Mouse (Mus musculus) thymus, adult 18-20 months (tissue): ENCODE results near the gene Try4.
"Not testable (repeated sequence)": the region's sequence is repeated elsewhere in the genome, so short reads cannot be mapped to it uniquely, and the experiment has no call there.

Experiments
- DNase-seq, 2 experiments: peaks; one replicate each; pipeline ENCODE4 v3.0.0; 2022; ENCODE audit warnings: mixed read lengths in 2 of 2

Try4 gene

GRCm38 (mm10) chr6:41301969-41302368 lies at the start of gene Try4:
Gene Try4 (plus strand): TSS chr6:41302269.
- DNase-seq = no peak

GRCm38 (mm10) chr6:41253314-41253713 lies 48.8 kb upstream of the Try4 start:
- DNase-seq = not testable (repeated sequence)

GRCm38 (mm10) chr6:41256424-41256823 lies 45.6 kb upstream of the Try4 start:
- DNase-seq = no peak

GRCm38 (mm10) chr6:41257432-41257831 lies 44.6 kb upstream of the Try4 start:
- DNase-seq = no peak

GRCm38 (mm10) chr6:41262796-41263195 lies 39.3 kb upstream of the Try4 start:
- no peak for DNase-seq

GRCm38 (mm10) chr6:41266140-41266539 lies 35.9 kb upstream of the Try4 start:
- DNase-seq = no peak

GRCm38 (mm10) chr6:41298255-41298654 lies 3.8 kb upstream of the Try4 start:
- DNase-seq = no peak

GRCm38 (mm10) chr6:41316741-41317140 lies 14.7 kb downstream of the Try4 start, which contains the start of gene Try5:
Gene Try5 (minus strand): TSS chr6:41316841.
- DNase-seq = not testable (repeated sequence)

- no peak for DNase-seq
Observed at GRCm38 (mm10) chr6:41353932-41354331, 51.9 kb downstream of the Try4 start, which contains the start of gene Try10. Gene Try10 (plus strand): TSS chr6:41354105.
